Comparison of ENCODE assay signal across 17 mouse cellular contexts in the genomic region with DNA sequence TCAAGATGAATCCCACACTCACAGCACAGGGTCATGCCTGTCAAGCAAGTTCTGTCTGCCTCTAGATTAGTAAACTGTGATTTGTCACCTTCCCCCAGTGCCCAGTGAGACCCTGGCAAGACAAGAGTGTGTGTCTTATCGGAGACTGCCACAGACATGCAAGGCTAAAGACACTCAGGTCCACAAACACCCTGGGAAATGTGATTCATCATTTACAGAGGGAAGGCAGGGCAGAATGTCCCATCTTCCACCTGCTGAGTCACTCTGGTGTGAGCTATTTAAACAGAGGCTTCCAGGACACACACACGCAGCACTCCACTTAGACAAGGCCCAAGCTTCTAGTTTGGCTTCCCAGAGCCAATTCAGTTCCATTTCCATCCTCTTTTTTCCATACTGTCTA. TPM values are rescaled to one million over a fixed set of nuclear protein-coding genes. Genes with fewer than 3 reads are reported as not detected.
A peak's percentile ranks its signal among the peaks of the same experiment; 100 is the strongest.
DNase-seq lines count a peak whose midpoint lies in the region; ATAC-seq and TF ChIP-seq lines count a peak whose summit lies in the region.
"Had no signal": no experiment of that assay in that cellular context is flagged by ENCODE, and none has a peak within 500 bp of the region (broad histone marks: within the 10 kb centered on the region; RNA-seq: fewer than 3 reads in every experiment).

No protein-coding gene starts in this region.

- no peak for TF ChIP-seq EP300 in heart, adult 2 months (IDR thresholded peaks at IDR 0.05; ENCODE audit: insufficient read depth, low read depth, low read length)
- no peak for TF ChIP-seq EP300 in heart, postnatal 0 days (IDR thresholded peaks at IDR 0.05; ENCODE audit: low read depth)

- no peak for TF ChIP-seq POLR2A in heart, adult 2 months (IDR thresholded peaks at IDR 0.05; ENCODE audit: insufficient read depth, low read depth, low read length)

- no peak for TF ChIP-seq CTCF in heart, adult 2 months (IDR thresholded peaks at IDR 0.05)
- no peak for TF ChIP-seq CTCF in heart, postnatal 0 days (IDR thresholded peaks at IDR 0.05; ENCODE audit: low read depth)

- peaks cover 8% of the 10 kb centered on the region for H3K4me1 ChIP-seq in heart, adult 2 months (ENCODE audit: control insufficient read depth, insufficient read depth, low read length)
- H3K4me1 ChIP-seq in heart, postnatal 0 days (ENCODE audit: control insufficient read depth, insufficient read depth) = peaks cover 18% of the 10 kb centered on the region; the same call in 1 of the 2 replicates
- H3K4me1 ChIP-seq: forebrain, embryonic 15.5 days; neural tube, embryonic 12.5 days had no signal

- peak overlapping the region; percentile 36; the same call in 1 of the 2 replicates for H3K27ac ChIP-seq in heart, adult 2 months
- no peak overlapping the region for H3K27ac ChIP-seq in heart, postnatal 0 days (ENCODE audit: low read depth)
- H3K27ac ChIP-seq: forebrain, embryonic 15.5 days; limb, embryonic 10.5 days; liver, embryonic 15.5 days; neural tube, embryonic 12.5 days had no signal

- H3K4me3 ChIP-seq in heart, adult 2 months = no peak overlapping the region
- no peak overlapping the region for H3K4me3 ChIP-seq in heart, postnatal 0 days (ENCODE audit: low read depth, low read length)
- H3K4me3 ChIP-seq: forebrain, embryonic 15.5 days; limb, embryonic 10.5 days; liver, embryonic 15.5 days; neural tube, embryonic 12.5 days had no signal

- H3K9ac ChIP-seq in heart, adult 2 months (ENCODE audit: low read depth, low read length) = no peak overlapping the region
- no peak overlapping the region for H3K9ac ChIP-seq in heart, postnatal 0 days (replicated peaks; ENCODE audit: low read depth, low read length)
- H3K9ac ChIP-seq: forebrain, embryonic 15.5 days; liver, embryonic 15.5 days; neural tube, embryonic 12.5 days had no signal

- no peaks in the 10 kb centered on the region for H3K27me3 ChIP-seq in heart, adult 2 months (ENCODE audit: control insufficient read depth, insufficient read depth, low read length)
- H3K27me3 ChIP-seq in heart, postnatal 0 days (ENCODE audit: control insufficient read depth, insufficient read depth, low read length) = no peaks in the 10 kb centered on the region
- H3K27me3 ChIP-seq: forebrain, embryonic 15.5 days; liver, embryonic 15.5 days; neural tube, embryonic 12.5 days had no signal

- no peaks in the 10 kb centered on the region for H3K79me2 ChIP-seq in heart, adult 2 months (replicated peaks; ENCODE audit: control insufficient read depth, insufficient read depth, low read length)

- H3K4me2 ChIP-seq in heart, postnatal 0 days (ENCODE audit: low read depth, low read length) = no peak overlapping the region
- H3K4me2 ChIP-seq: forebrain, embryonic 15.5 days; liver, embryonic 15.5 days; neural tube, embryonic 12.5 days had no signal

- peak in 1 of 2 experiments; percentile 27 for DNase-seq in heart, adult 2 months
- no peak for DNase-seq in heart, postnatal 14 days
- DNase-seq in 416B (ENCODE audit: low read depth) = peak; percentile 67
- DNase-seq in adrenal gland, adult 2 months = peak; percentile 71
- DNase-seq in heart, postnatal 0 days (ENCODE audit: low spot score) = no peak
- no peak for DNase-seq in spleen, adult 12 weeks (ENCODE audit: low spot score)
- no peak for DNase-seq in embryo, embryonic 10 days (ENCODE audit: low spot score)
- DNase-seq: cerebellum, adult 2 months; kidney, adult 18-20 months; kidney, postnatal 36 days; lung, postnatal 36 days had no signal

- peak; percentile 21; the same call in 1 of the 2 replicates for ATAC-seq in heart, postnatal 0 days (ENCODE audit: insufficient read depth, low read depth)
- ATAC-seq: forebrain, embryonic 15.5 days; hindbrain, embryonic 16.5 days; midbrain, embryonic 16.5 days had no signal

- peaks cover 10% of the 10 kb centered on the region for H3K36me3 ChIP-seq in heart, adult 2 months (ENCODE audit: control insufficient read depth, insufficient read depth, low read length)
- no peaks in the 10 kb centered on the region for H3K36me3 ChIP-seq in heart, postnatal 0 days (replicated peaks; ENCODE audit: control insufficient read depth, insufficient read depth, low read length)
- H3K36me3 ChIP-seq: forebrain, embryonic 15.5 days; limb, embryonic 10.5 days; liver, embryonic 15.5 days; neural tube, embryonic 12.5 days had no signal

- WGBS in heart, adult 2 months = 55% methylated on average over 2 of the region's 2 CpGs
- WGBS in heart, postnatal 0 days = 46% methylated on average over 2 of the region's 2 CpGs

- intact Hi-C loops in heart, adult 2 months (cut with DNase I) = no loop called here
- intact Hi-C loops in heart, postnatal 14 days (cut with DNase I) = no loop called here

- no peaks in the 10 kb centered on the region for H3K9me3 ChIP-seq in heart, postnatal 0 days (replicated peaks; ENCODE audit: control insufficient read depth, low read length)
- H3K9me3 ChIP-seq: forebrain, embryonic 15.5 days; limb, embryonic 10.5 days; liver, embryonic 15.5 days; neural tube, embryonic 12.5 days had no signal

RNA-seq across cellular contexts. Expression of gene Arrdc3, which starts 53.2 kb away (rescaled TPM):
- 10 to 100 TPM; 29.3 to 30.5 TPM for total RNA-seq in heart, adult 2 months (2021)
- 25.8 and 48.4 TPM in 2 replicates for polyA plus RNA-seq in heart, adult 2 months (2012; rRNA removed)
- total RNA-seq in heart, postnatal 14 days (2021) = 10 to 100 TPM; 32.7 to 34.9 TPM
- 100 to 1,000 TPM in 1 of 2 experiments, 10 to 100 TPM in 1; 79.3 to 112 TPM for total RNA-seq in adrenal gland, adult 2 months (2021)
- polyA plus RNA-seq in adrenal gland, adult 2 months (2012; rRNA removed) = 26.9 and 34.5 TPM in 2 replicates
- total RNA-seq in heart, postnatal 0 days (2014; rRNA removed; ENCODE audit: low replicate concordance) = 87.3 and 90.3 TPM in 2 replicates
- polyA plus RNA-seq in heart, postnatal 0 days (2015; fragmentation: Nextera tagmentation; extraction: Ambion mirVana) = 36.9 and 37.0 TPM in 2 replicates

Comparison
In these comparisons a context has a peak if more than half of its experiments do, and no peak if none do; other contexts are left out.
1. DNase-seq: peak in 416B (single experiment) and adrenal gland, adult 2 months (single experiment); none in heart, postnatal 14 days (0 of 2), heart, postnatal 0 days (single experiment), spleen, adult 12 weeks (single experiment) and embryo, embryonic 10 days (single experiment).